Mouse (Mus musculus) embryonic facial prominence, embryonic 11.5 days (tissue): ENCODE results near the gene Qpctl. TPM values are rescaled to one million over a fixed set of nuclear protein-coding genes. Genes with fewer than 3 reads are reported as not detected.

ENCODE experiments used
- ATAC-seq: fragments of 200-750 bp; cut with Nextera tagmentation; replicated peaks from 2 replicates; pipeline ENCODE4 v1.8.0; 2017; ENCODE audit warnings: low read depth; ENCODE audit not compliant: insufficient number of reproducible peaks, low FRiP score, low TSS enrichment
- DNase-seq: peaks from one replicate; pipeline ENCODE4 v3.0.0-alpha.2; 2015; ENCODE audit warnings: low spot score
- H3K27ac ChIP-seq: fragments of 300-500 bp; sonication (generic); replicated peaks from 2 replicates; pipeline ENCODE4 v1.5.1; 2014; ENCODE audit warnings: mild to moderate bottlenecking, low read depth, low read length, control low read depth
- H3K27me3 ChIP-seq: fragments of 300-500 bp; sonication (generic); 2 replicates; pipeline ENCODE4 v1.6.1; 2014; ENCODE audit warnings: mild to moderate bottlenecking, low read length, moderate library complexity, mixed read lengths; ENCODE audit not compliant: control insufficient read depth, insufficient read depth
- H3K36me3 ChIP-seq: fragments of 300-500 bp; sonication (generic); replicated peaks from 2 replicates; pipeline ENCODE4 v1.6.1; 2014; ENCODE audit warnings: low read depth, mild to moderate bottlenecking, low read length, moderate library complexity, mixed read lengths; ENCODE audit not compliant: control insufficient read depth, insufficient read depth
- H3K4me1 ChIP-seq: fragments of 300-500 bp; sonication (generic); 2 replicates; pipeline ENCODE4 v1.6.1; 2014; ENCODE audit warnings: low read length, mixed read lengths; ENCODE audit not compliant: control insufficient read depth, insufficient read depth
- H3K4me2 ChIP-seq: fragments of 300-500 bp; sonication (generic); 2 replicates; pipeline ENCODE4 v1.6.1; 2014; ENCODE audit warnings: low read depth, mild to moderate bottlenecking, control low read depth, low read length, moderate library complexity
- H3K4me3 ChIP-seq: fragments of 300-500 bp; sonication (generic); 2 replicates; pipeline ENCODE4 v1.5.1; 2014; ENCODE audit warnings: low read depth, low read length, control low read depth
- H3K9ac ChIP-seq: fragments of 300-500 bp; sonication (generic); replicated peaks from 2 replicates; pipeline ENCODE4 v1.6.1; 2014; ENCODE audit warnings: mild to moderate bottlenecking, control low read depth, low read length
- H3K9me3 ChIP-seq: fragments of 300-500 bp; sonication (generic); replicated peaks from 2 replicates; pipeline ENCODE4 v1.6.1; 2016; ENCODE audit warnings: mild to moderate bottlenecking, low read length, inconsistent platforms, mixed read lengths; ENCODE audit not compliant: control insufficient read depth
- WGBS: fragments of 180-500 bp; shearing (Covaris S2); extraction: QIAGEN DNeasy Blood & Tissue Kit; methylation state at CpG from one replicate; pipeline ENCODE4 v1.1.7; 2014; 5-methylcytosine and 5-hydroxymethylcytosine counted together
- microRNA counts: library from miRNA; unstranded; fragments of <30 nt; microRNA quantifications from one replicate; lab custom pipeline; 2016
- microRNA-seq: library from miRNA; unstranded; fragments of <30 nt; microRNA quantifications from one replicate; pipeline ENCODE4, GENCODE M21; 2016; ENCODE audit warnings: borderline number of aligned reads
- polyA plus RNA-seq: library from polyadenylated mRNA; unstranded; fragments of >200 nt; fragmentation: Nextera tagmentation; extraction: Ambion mirVana; gene quantifications from 2 replicates; pipeline ENCODE4 v1.2.1, GENCODE M21; 2014

Gene Qpctl
- polyA plus RNA-seq, 1 experiment from 2014 or later, result 9.4 TPM

DNA sequence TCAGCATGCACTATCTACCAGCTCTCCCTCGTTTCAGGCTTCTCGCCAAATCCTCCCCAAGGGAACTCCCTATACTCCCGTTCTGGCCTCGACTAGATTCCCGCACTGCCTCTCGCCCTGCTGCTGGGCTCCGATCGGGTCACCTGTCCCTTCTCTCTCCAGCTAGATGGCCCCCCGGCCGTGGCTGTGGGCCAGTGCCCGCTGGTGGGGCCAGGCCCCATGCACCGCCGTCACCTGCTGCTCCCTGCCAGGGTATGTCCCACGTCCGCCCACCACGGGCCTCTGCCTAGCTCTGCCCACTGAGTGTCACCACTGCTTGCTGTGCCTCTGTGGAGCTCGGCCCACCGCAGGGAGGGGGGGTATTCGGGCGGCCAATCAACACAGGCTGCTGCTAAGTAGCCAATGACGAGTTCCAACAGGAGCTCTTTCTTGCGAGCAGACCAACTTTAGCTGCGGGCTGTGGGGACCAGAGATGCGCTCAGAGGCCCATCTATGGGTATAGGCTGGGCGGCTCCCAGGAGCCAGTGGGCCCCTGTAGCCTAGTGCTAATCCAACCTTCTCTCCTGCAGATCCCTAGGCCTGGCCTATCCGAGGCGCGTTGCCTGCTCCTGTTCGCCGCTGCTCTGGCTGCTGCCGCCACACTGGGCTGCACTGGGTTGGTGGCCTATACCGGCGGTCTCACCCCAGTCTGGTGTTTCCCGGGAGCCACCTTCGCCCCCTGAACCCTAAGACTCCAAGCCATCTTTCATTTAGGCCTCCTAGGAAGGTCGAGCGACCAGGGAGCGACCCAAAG lies 56.5 kb downstream of the Qpctl start:
- H3K4me3 ChIP-seq, result peak overlapping the region; percentile 37
- ATAC-seq, result peak; percentile 63
- H3K4me1 ChIP-seq, result peaks cover 13% of the 10 kb centered on the region
- no peaks in the 10 kb centered on the region for H3K9me3 ChIP-seq
- 5% methylated on average over 38 of the region's 38 CpGs for WGBS
- no peaks in the 10 kb centered on the region; the same call in 1 of the 2 replicates for H3K36me3 ChIP-seq
- H3K9ac ChIP-seq, result peak overlapping the region; percentile 53
- peak overlapping the region; percentile 72 for H3K27ac ChIP-seq
- DNase-seq, result peak; percentile 84
- peak overlapping the region; percentile 94 for H3K4me2 ChIP-seq
- peaks cover 4% of the 10 kb centered on the region; the same call in 1 of the 2 replicates for H3K27me3 ChIP-seq

DNA sequence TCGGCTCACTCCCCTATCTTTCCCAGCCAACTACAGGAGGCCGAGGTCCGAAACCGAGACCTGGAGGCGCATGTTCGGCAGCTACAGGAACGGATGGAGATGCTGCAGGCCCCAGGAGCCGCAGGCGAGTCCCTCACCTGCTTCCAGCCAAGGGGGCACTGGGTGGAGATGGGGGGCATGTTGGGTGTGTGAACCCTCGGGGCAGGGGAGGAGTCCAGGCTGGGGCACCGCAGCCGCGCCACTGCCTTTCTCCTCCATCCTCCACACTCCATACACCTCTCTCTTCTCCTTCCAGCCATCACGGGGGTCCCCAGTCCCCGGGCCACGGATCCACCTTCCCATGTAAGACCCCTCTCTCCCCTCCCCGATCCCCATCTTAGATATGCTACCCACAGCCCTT lies 57.2 kb downstream of the Qpctl start:
- no peaks in the 10 kb centered on the region; the same call in 1 of the 2 replicates for H3K36me3 ChIP-seq
- H3K27me3 ChIP-seq, result peaks cover 4% of the 10 kb centered on the region; the same call in 1 of the 2 replicates
- H3K4me1 ChIP-seq, result peaks cover 12% of the 10 kb centered on the region
- no peak overlapping the region for H3K27ac ChIP-seq
- peak overlapping the region; percentile 53 for H3K9ac ChIP-seq
- H3K9me3 ChIP-seq, result no peaks in the 10 kb centered on the region
- no peak overlapping the region; the same call in 1 of the 2 replicates for H3K4me3 ChIP-seq
- DNase-seq (no peak), ATAC-seq (no peak)
- peak overlapping the region; percentile 94 for H3K4me2 ChIP-seq
- WGBS, result 27% methylated on average over 17 of the region's 17 CpGs

MicroRNA genes within 50 kb of the gene (microRNA counts, 519-probe panel; counts per million panel counts)
- not detected for microRNA mmu-miR-330 (lab: Ali Mortazavi, UCI)

Small RNA genes lying within 50 kb of the gene (microRNA-seq; reads per million reads assigned to microRNA genes)
- gene Mir330, result 304 reads per million, percentile 58 among the genes with 10 or more reads in this experiment

Other genes with a start within 250 kb of the Qpctl start
- gene Ccdc61, start 238.9 kb downstream of the Qpctl start, polyA plus RNA-seq, result 22.6 and 26.5 TPM in 2 replicates
- 1.4 and 1.7 TPM in 2 replicates for gene Nova2, start 223.4 kb downstream of the Qpctl start, polyA plus RNA-seq
- not detected in 2 replicates for gene Nanos2, start 161.9 kb downstream of the Qpctl start, polyA plus RNA-seq
- gene Mypop, start 158.0 kb downstream of the Qpctl start, polyA plus RNA-seq, result 4.3 and 5.3 TPM in 2 replicates
- gene Irf2bp1, start 145.2 kb downstream of the Qpctl start, polyA plus RNA-seq, result 27.9 and 28.3 TPM in 2 replicates
- gene Foxa3, start 125.8 kb downstream of the Qpctl start, polyA plus RNA-seq, result not detected in 2 replicates
- gene Sympk, start 124.9 kb downstream of the Qpctl start, polyA plus RNA-seq, result 34.8 and 36.3 TPM in 2 replicates
- gene Rsph6a, start 94.6 kb downstream of the Qpctl start, polyA plus RNA-seq, result not detected in 2 replicates
- 17.2 and 17.7 TPM in 2 replicates for gene Dmwd, start 73.1 kb downstream of the Qpctl start, polyA plus RNA-seq
- gene Dmpk, start 65.4 kb downstream of the Qpctl start, polyA plus RNA-seq, result 5.1 and 6.5 TPM in 2 replicates
- gene Six5, start 54.7 kb downstream of the Qpctl start, polyA plus RNA-seq, result 10.0 and 10.5 TPM in 2 replicates
- 2.4 TPM in 2 replicates for gene Gm4969, start 30.9 kb downstream of the Qpctl start, polyA plus RNA-seq
- 7.4 and 7.7 TPM in 2 replicates for gene Fbxo46, start 29.4 kb downstream of the Qpctl start, polyA plus RNA-seq
- gene Snrpd2, start 431 bp upstream of the Qpctl start, polyA plus RNA-seq, result 157 and 171 TPM in 2 replicates
- 0.15 and 0.77 TPM in 2 replicates for gene Gipr, start 16.8 kb upstream of the Qpctl start, polyA plus RNA-seq
- 2.1 and 2.3 TPM in 2 replicates for gene Eml2, start 27.1 kb upstream of the Qpctl start, polyA plus RNA-seq
- 1.4 and 1.8 TPM in 2 replicates for gene Gpr4, start 63.2 kb upstream of the Qpctl start, polyA plus RNA-seq
- 39.5 and 45.5 TPM in 2 replicates for gene Opa3, start 79.0 kb upstream of the Qpctl start, polyA plus RNA-seq
- 53.2 and 54.9 TPM in 2 replicates for gene Vasp, start 122.5 kb upstream of the Qpctl start, polyA plus RNA-seq
- not detected in 2 replicates for gene Ppm1n, start 130.8 kb upstream of the Qpctl start, polyA plus RNA-seq
- gene Rtn2, start 133.3 kb upstream of the Qpctl start, polyA plus RNA-seq, result 15.8 and 17.5 TPM in 2 replicates
- gene Fosb, start 160.8 kb upstream of the Qpctl start, polyA plus RNA-seq, result not detected in 2 replicates
- gene Ercc1, start 195.5 kb upstream of the Qpctl start, polyA plus RNA-seq, result 87.1 and 94.5 TPM in 2 replicates
- gene Cd3eap, start 210.2 kb upstream of the Qpctl start, polyA plus RNA-seq, result 20.1 and 21.5 TPM in 2 replicates
- gene Ppp1r13l, start 210.5 kb upstream of the Qpctl start, polyA plus RNA-seq, result 4.7 and 5.2 TPM in 2 replicates
- gene Ercc2, start 232.7 kb upstream of the Qpctl start, polyA plus RNA-seq, result 7.1 and 8.2 TPM in 2 replicates